Mouse (Mus musculus) gastrocnemius, adult 2 months (tissue): ENCODE measurements at regions not wholly inside any gene's neighbourhood (a gene's known extent, or its start where the extent isn't known, plus 50 kb on each side); places are given as distances from the start of the nearest gene placed in this dataset.

Source experiments
- DNase-seq: peaks from one replicate; pipeline ENCODE4 v3.0.0; 2022
- H3K27ac ChIP-seq: fragments of 200-600 bp; 2 replicates; pipeline ENCODE4 v1.8.1; 2022; ENCODE audit warnings: mild to moderate bottlenecking
- H3K4me3 ChIP-seq: fragments of 200-600 bp; 2 replicates; pipeline ENCODE4 v1.8.1; 2022; ENCODE audit warnings: mild to moderate bottlenecking, moderate library complexity
- CTCF ChIP-seq: fragments of 200-600 bp; IDR thresholded peaks from 2 replicates; pipeline ENCODE4 v1.8.1; 2022; ENCODE audit warnings: antibody characterized with exemption, mild to moderate bottlenecking, moderate library complexity
- intact Hi-C: fragments of 180-260 bp; cut with DNase I; formaldehyde crosslinking; loops from one replicate; pipeline ENCODE4 v1.15.1; 2025

GRCm38 (mm10) chr1:149000092-149000491 lies 961.0 kb downstream of the Pla2g4a start:
- DNase-seq = no peak
- intact Hi-C loops = no loop called here
- Histone ChIP-seq H3K27ac (no peak overlapping the region), H3K4me3 (no peak overlapping the region)
- TF ChIP-seq CTCF = no peak

- peak; percentile 51 for TF ChIP-seq CTCF
- Histone ChIP-seq H3K27ac (no peak overlapping the region), H3K4me3 (no peak overlapping the region)
- DNase-seq = no peak
- intact Hi-C loops = no loop called here
These were observed 967.5 kb downstream of the Pla2g4a start for GRCm38 (mm10) chr1:148993586-148993985.

DNA sequence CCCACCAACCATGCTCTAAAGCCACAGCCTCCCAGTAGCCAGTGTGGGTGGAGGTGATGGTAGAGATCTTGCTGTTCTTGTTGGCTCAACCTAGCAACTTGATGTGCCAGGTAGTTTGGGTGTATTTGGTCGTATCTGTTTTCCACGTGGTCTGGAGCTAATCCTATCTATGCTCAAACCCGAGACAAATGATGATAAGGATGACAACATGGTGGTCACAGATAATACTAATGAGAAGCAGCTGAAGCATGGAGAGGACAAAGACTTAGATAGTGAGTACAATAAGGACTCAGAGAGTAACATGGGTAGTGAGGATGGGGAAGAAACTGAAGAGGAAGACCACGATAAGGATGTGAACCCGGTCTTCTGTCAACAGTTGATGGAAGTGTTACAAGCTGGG lies 983.7 kb downstream of the Pla2g4a start:
- Histone ChIP-seq H3K4me3 (no peak overlapping the region), H3K27ac (no peak overlapping the region)
- DNase-seq = no peak
- TF ChIP-seq CTCF = no peak
- intact Hi-C loops = no loop called here

DNA sequence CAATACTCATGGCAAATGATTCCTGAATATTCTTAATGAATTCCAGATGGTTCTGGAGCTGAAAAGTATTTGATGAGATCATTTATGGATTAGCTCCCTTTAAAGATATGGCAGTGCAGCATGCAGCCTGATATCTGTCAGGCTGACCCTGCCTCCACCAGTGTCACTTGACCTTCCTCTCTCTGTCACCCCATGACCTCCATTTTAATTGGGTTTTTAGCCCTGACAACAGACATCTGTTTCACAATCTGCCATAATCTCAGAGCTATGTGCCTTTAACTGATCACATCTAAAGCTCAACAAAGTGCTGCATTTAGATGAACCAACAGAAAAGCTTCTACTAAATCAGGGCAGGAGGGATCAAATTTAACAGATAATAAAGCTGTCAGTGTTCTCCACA lies 995.7 kb downstream of the Pla2g4a start:
- Histone ChIP-seq H3K4me3 (no peak overlapping the region), H3K27ac (no peak overlapping the region)
- DNase-seq = no peak
- TF ChIP-seq CTCF = no peak
- intact Hi-C loops = no loop called here

DNA sequence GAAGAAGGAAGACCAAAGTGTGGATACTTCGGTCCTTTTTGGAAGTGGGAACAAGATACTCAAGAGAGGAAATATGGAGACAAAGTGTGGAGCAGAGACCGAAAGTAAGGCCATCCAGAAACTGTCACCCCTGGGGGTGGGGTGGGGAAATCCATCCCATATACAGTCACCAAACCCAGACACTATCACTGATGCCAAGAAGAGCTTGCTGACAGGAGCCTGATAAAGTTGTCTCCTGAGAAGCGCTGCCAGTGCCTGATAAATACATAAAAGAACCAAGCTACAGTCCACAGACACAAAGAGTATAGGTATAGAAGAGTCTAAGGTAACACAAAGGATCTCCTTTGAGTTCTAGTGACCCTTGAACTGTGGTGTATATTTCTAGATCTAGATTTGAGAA lies 1026.7 kb downstream of the Pla2g4a start:
- no peak for DNase-seq
- Histone ChIP-seq H3K27ac (no peak overlapping the region), H3K4me3 (no peak overlapping the region)
- intact Hi-C loops = no loop called here
- no peak for TF ChIP-seq CTCF

- no peak for DNase-seq
- H3K27ac ChIP-seq = no peak overlapping the region
- H3K4me3 ChIP-seq = no peak overlapping the region
- intact Hi-C loops = no loop called here
- TF ChIP-seq CTCF = no peak
These were observed 1036.6 kb downstream of the Pla2g4a start for GRCm38 (mm10) chr1:148924506-148924905.

- Histone ChIP-seq H3K4me3 (no peak overlapping the region), H3K27ac (no peak overlapping the region)
- DNase-seq = no peak
- no peak for TF ChIP-seq CTCF
- intact Hi-C loops = no loop called here
These were observed 1044.0 kb downstream of the Pla2g4a start for GRCm38 (mm10) chr1:148917062-148917461.

- TF ChIP-seq CTCF = no peak
- intact Hi-C loops = no loop called here
- H3K27ac ChIP-seq = no peak overlapping the region
- no peak for DNase-seq
- no peak overlapping the region for H3K4me3 ChIP-seq
These were observed 1048.3 kb downstream of the Pla2g4a start for GRCm38 (mm10) chr1:148912819-148913218.

- no peak for DNase-seq
- H3K27ac ChIP-seq = no peak overlapping the region
- intact Hi-C loops = no loop called here
- no peak overlapping the region for H3K4me3 ChIP-seq
- TF ChIP-seq CTCF = no peak
These were observed 1057.0 kb downstream of the Pla2g4a start for GRCm38 (mm10) chr1:148904067-148904466.

GRCm38 (mm10) chr1:148903093-148903492 lies 1058.0 kb downstream of the Pla2g4a start:
- no peak for TF ChIP-seq CTCF
- intact Hi-C loops = no loop called here
- Histone ChIP-seq H3K27ac (no peak overlapping the region), H3K4me3 (no peak overlapping the region)
- no peak for DNase-seq

DNA sequence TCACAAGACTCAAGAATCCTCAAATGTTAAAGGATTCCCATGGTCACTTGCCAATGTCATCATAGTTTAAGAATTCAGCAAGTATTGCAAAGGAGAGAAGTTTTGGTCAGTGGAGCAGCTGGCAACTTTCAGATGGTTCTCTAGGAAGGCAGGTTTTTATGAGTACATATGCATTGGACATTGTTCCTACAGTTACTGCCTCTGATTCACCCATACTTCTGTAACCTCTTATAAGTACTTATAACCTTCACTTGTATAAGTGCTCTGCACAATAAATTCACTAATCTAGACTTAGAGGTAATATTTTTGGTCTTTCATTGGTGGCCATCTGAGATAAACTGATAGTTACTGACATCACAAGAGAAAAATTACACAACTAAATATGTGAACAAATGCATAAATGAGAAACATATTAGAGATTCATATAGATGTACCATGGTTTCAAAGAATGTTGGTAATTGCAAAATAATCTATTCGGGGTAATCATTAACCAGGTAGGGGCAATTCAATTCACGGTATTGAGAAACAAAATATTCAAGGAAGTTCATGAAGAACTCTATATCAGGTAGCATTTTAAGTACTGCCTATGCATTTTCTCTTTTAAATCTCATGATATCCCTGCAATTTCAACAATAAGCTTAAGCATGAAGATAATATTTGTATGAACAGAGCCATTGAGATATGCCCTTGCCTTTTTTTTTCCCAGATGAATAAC lies 1059.6 kb downstream of the Pla2g4a start:
- DNase-seq = no peak
- Histone ChIP-seq H3K27ac (no peak overlapping the region), H3K4me3 (no peak overlapping the region)
- TF ChIP-seq CTCF = no peak
- intact Hi-C loops = no loop called here

DNA sequence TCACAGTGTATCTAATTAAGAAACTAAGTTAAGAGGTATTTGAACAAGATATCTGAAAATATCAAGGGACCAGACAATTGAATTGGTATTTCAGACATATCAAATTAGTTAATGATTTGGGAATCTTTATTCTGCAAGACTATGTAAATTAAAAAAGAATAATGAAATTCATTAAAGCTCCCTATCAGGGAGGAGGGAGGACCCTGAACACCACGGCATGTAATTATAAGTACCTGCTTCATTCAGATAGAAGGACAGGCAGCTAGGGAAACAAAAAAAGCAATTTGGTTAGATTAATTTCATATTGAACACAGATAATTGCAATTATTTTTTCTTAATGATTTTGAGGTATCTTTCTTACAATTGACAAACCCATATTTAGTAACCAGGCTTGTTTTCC lies 1090.3 kb downstream of the Pla2g4a start:
- H3K27ac ChIP-seq = no peak overlapping the region
- intact Hi-C loops = no loop called here
- TF ChIP-seq CTCF = no peak

GRCm38 (mm10) chr1:148863582-148863981 lies 1097.5 kb downstream of the Pla2g4a start:
- Histone ChIP-seq H3K27ac (no peak overlapping the region), H3K4me3 (no peak overlapping the region)
- intact Hi-C loops = no loop called here
- no peak for TF ChIP-seq CTCF
- no peak for DNase-seq

More for the DNA sequence above, 1090.3 kb downstream of the Pla2g4a start:
- no peak for DNase-seq
- no peak overlapping the region for H3K4me3 ChIP-seq

DNA sequence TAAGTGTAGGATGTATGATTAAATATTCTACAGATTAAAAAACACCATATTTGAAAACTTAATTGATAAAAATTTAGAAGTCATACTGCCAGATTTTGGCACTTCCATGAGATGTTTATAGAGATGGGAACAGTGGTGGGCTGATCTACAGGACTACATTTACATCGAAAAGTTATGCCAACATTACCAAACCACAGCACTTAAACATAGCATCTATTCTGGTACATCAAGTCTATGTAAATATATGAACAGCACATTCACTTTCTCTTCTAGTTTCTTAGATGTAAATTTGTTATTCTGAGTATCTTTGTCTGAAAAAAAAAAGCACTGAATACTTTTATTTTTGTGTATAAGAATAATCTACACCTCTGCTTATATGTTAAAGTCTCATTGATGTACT lies 1108.1 kb downstream of the Pla2g4a start:
- H3K4me3 ChIP-seq = no peak overlapping the region
- H3K27ac ChIP-seq = no peak overlapping the region
- TF ChIP-seq CTCF = no peak
- intact Hi-C loops = no loop called here
- DNase-seq = no peak

DNA sequence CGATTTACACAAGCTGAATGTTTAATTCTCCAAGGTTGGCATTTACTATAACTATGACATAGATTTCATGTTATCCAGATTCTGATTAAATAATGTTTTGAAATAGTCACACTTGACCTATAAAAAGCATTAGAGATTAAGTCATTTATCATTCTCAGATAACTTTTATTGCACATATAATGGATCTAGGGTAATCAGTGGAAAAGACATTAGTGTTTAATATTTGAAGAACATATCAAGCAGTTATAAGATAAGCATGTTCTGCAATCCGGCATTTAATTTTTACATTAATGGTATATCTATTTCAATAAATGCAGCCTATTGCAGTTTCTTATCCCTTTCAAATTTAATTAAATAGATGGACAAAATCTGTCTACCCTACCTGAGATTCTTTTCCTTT lies 1114.5 kb downstream of the Pla2g4a start:
- DNase-seq = no peak
- no peak for TF ChIP-seq CTCF
- no peak overlapping the region for H3K27ac ChIP-seq
- intact Hi-C loops = no loop called here
- H3K4me3 ChIP-seq = no peak overlapping the region
